Mouse (Mus musculus) CH12.LX (cell line): Measurements from ENCODE around the gene Ugt1a8. TPM values are rescaled to one million over a fixed set of nuclear protein-coding genes. Genes with fewer than 3 reads are reported as not detected.
"Not testable (repeated sequence)": the region's sequence is repeated elsewhere in the genome, so short reads cannot be mapped to it uniquely, and the experiment has no call there.

ENCODE experiments used
- DNase-seq: peaks from one replicate; pipeline ENCODE4 v3.0.0-alpha.2; 2013; ENCODE audit errors: extremely low read depth
- H3K27ac ChIP-seq: 2 replicates; pipeline ENCODE4 v1.5.1; 2012; ENCODE audit warnings: low read depth, mild to moderate bottlenecking, control low read depth, moderate library complexity; ENCODE audit not compliant: insufficient read depth
- H3K27me3 ChIP-seq: replicated peaks from 2 replicates; pipeline ENCODE3; 2012; ENCODE audit warnings: inconsistent platforms
- H3K36me3 ChIP-seq, 2 experiments: replicated peaks in 1 of 2; 2 replicates each; pipeline versions ENCODE3 to v1.6.1; 2012; ENCODE audit warnings: inconsistent platforms in 1 of 2, low read length in 1 of 2, mild to moderate bottlenecking in 1 of 2, mixed read lengths in 1 of 2, moderate library complexity in 1 of 2; ENCODE audit not compliant: control insufficient read depth in 1 of 2, insufficient read depth in 1 of 2
- H3K4me1 ChIP-seq, 2 experiments: 2 replicates each; pipeline ENCODE4 v1.6.1; 2012; ENCODE audit warnings: inconsistent platforms in 1 of 2, moderate library complexity in 1 of 2; ENCODE audit not compliant: insufficient read depth in 2 of 2, control insufficient read depth in 1 of 2
- H3K4me2 ChIP-seq: 2 replicates; pipeline ENCODE4 v1.6.1; 2012; ENCODE audit warnings: low read depth, mild to moderate bottlenecking, control low read depth; ENCODE audit not compliant: poor library complexity, insufficient read depth, severe bottlenecking
- H3K4me3 ChIP-seq, 3 experiments: fragments of 150-350 bp in 1 of 3; sonication (generic) in 1 of 3; replicated peaks in 1 of 3; 2 replicates each; pipeline versions ENCODE3 to v1.5.1; 2011 to 2012; ENCODE audit warnings: low read depth in 2 of 3, low read length in 2 of 3, mild to moderate bottlenecking in 2 of 3, moderate library complexity in 2 of 3, control low read depth in 1 of 3, improper control_type of control experiment in 1 of 3, inconsistent platforms in 1 of 3, mixed read lengths in 1 of 3; ENCODE audit not compliant: poor library complexity in 1 of 3
- H3K79me2 ChIP-seq: replicated peaks from 2 replicates; pipeline ENCODE4 v1.6.1; 2012; ENCODE audit warnings: mild to moderate bottlenecking, moderate library complexity; ENCODE audit not compliant: control insufficient read depth, poor library complexity, insufficient read depth, severe bottlenecking; ENCODE audit errors: extremely low read depth
- H3K9ac ChIP-seq: 2 replicates; pipeline ENCODE4 v1.6.1; 2012; ENCODE audit warnings: low read depth, mild to moderate bottlenecking, control low read depth, moderate library complexity; ENCODE audit not compliant: insufficient read depth
- H3K9me3 ChIP-seq: replicated peaks from 2 replicates; pipeline ENCODE3; 2012; ENCODE audit warnings: low read length, inconsistent platforms, mixed read lengths
- CHD2 ChIP-seq: IDR thresholded peaks from 2 replicates; pipeline ENCODE4 v1.6.1; 2011; ENCODE audit warnings: low read length, improper control_type of control experiment
- CTCF ChIP-seq, 2 experiments: IDR thresholded peaks in 1 of 2; conservative IDR thresholded peaks in 1 of 2; 2 replicates each; pipeline ENCODE4 v1.5.1; 2011 to 2012; ENCODE audit warnings: low read depth in 2 of 2, low read length in 2 of 2, improper control_type of control experiment in 1 of 2, inconsistent platforms in 1 of 2, mild to moderate bottlenecking in 1 of 2, moderate library complexity in 1 of 2
- E2F4 ChIP-seq: IDR thresholded peaks from 2 replicates; pipeline ENCODE4 v1.6.1; 2011; ENCODE audit warnings: low read depth, low read length, improper control_type of control experiment; ENCODE audit not compliant: insufficient replicate concordance
- ETS1 ChIP-seq: conservative IDR thresholded peaks from 2 replicates; pipeline ENCODE4 v1.6.1; 2012; ENCODE audit warnings: low read depth, mild to moderate bottlenecking, inconsistent platforms, low read length, improper control_type of control experiment, moderate library complexity
- JUN ChIP-seq: IDR thresholded peaks from 2 replicates; pipeline ENCODE4 v1.6.1; 2011; ENCODE audit warnings: low read depth, mild to moderate bottlenecking, low read length, improper control_type of control experiment, moderate library complexity; ENCODE audit not compliant: insufficient read depth
- MAZ ChIP-seq: IDR thresholded peaks from 2 replicates; pipeline ENCODE4 v1.6.1; 2012; ENCODE audit warnings: low read depth, mild to moderate bottlenecking, inconsistent platforms, low read length, improper control_type of control experiment, moderate library complexity
- MXI1 ChIP-seq: IDR thresholded peaks from 2 replicates; pipeline ENCODE4 v1.6.1; 2011; ENCODE audit warnings: mild to moderate bottlenecking, low read depth, low read length, improper control_type of control experiment
- NRF1 ChIP-seq: IDR thresholded peaks from 2 replicates; pipeline ENCODE4 v1.6.1; 2014; ENCODE audit warnings: low read depth, mild to moderate bottlenecking, inconsistent platforms, low read length, improper control_type of control experiment, moderate library complexity
- PAX5 ChIP-seq: IDR thresholded peaks from 2 replicates; pipeline ENCODE4 v1.6.1; 2012; ENCODE audit warnings: low read length, inconsistent platforms, mixed read lengths
- POLR2A ChIP-seq: IDR thresholded peaks from 2 replicates; pipeline ENCODE4 v1.6.1; 2011; ENCODE audit warnings: low read depth, mild to moderate bottlenecking, improper control_type of control experiment, low read length
- POLR2AphosphoS2 ChIP-seq: IDR thresholded peaks from 2 replicates; pipeline ENCODE4 v1.6.1; 2011; ENCODE audit warnings: low read depth, low read length, improper control_type of control experiment
- SMC3 ChIP-seq: IDR thresholded peaks from 2 replicates; pipeline ENCODE4 v1.6.1; 2011; ENCODE audit warnings: low read depth, low read length, improper control_type of control experiment
- USF1 ChIP-seq: IDR thresholded peaks from 2 replicates; pipeline ENCODE4 v1.6.1; 2014; ENCODE audit warnings: low read depth, mild to moderate bottlenecking, inconsistent platforms, low read length, improper control_type of control experiment
- ZKSCAN1 ChIP-seq: IDR thresholded peaks from 2 replicates; pipeline ENCODE4 v1.6.1; 2012; ENCODE audit warnings: low read depth, inconsistent platforms, low read length, improper control_type of control experiment, borderline replicate concordance
- ZMIZ1 ChIP-seq: IDR thresholded peaks from 2 replicates; pipeline ENCODE4 v1.6.1; 2012; ENCODE audit warnings: low read depth, mild to moderate bottlenecking, inconsistent platforms, low read length, improper control_type of control experiment
- dilution Hi-C: fragments of 300-500 bp; cut with MboI; formaldehyde crosslinking; loops from 2 replicates; pipeline ENCODE4 v1.14.3; 2020; ENCODE audit warnings: low sequenced_read_pairs; ENCODE audit not compliant: extremely low pct_unique_long_range_greater_than_20kb, extremely low pct_ligation_motif_present
- in situ Hi-C: fragments of 300-500 bp; cut with MboI; formaldehyde crosslinking; loops from 3 replicates; pipeline ENCODE4 v1.14.3; 2019; ENCODE audit warnings: low sequenced_read_pairs, low pct_ligation_motif_present, low pct_unique_long_range_greater_than_20kb, mixed read lengths
- polyA plus RNA-seq: library from polyadenylated mRNA; unstranded; fragments of >175 nt; gene quantifications from 2 replicates; pipeline ENCODE4 v1.2.1, GENCODE M21; 2012; ENCODE audit warnings: low read depth; ENCODE audit not compliant: insufficient read length
- total RNA-seq, 2 experiments: library from RNA; depleted of rRNA; stranded (reverse); fragments of 300-350 nt in 1 of 2; fragments of >200 nt in 1 of 2; gene quantifications; 2 replicates each; pipeline ENCODE4 v1.2.3; 2012 to 2014

Gene Ugt1a8
- total and polyA plus RNA-seq, 3 experiments = not detected

- H3K79me2 ChIP-seq, H3K9ac ChIP-seq, in situ Hi-C loops, H3K27me3 ChIP-seq, H3K4me3 ChIP-seq, H3K4me2 ChIP-seq, H3K27ac ChIP-seq, dilution Hi-C loops, DNase-seq, H3K36me3 ChIP-seq, H3K9me3 ChIP-seq: not testable (repeated sequence)
- H3K4me1 ChIP-seq = peaks cover 0 to 28% of the 10 kb centered on the region in 2 experiments; a peak in 2 of 4 replicates
Measured at GRCm38 (mm10) chr1:88103019-88103418, 15.4 kb downstream of the Ugt1a8 start, which contains the start of gene Ugt1a6b. Ugt1a6b (plus strand) TSS chr1:88103252.

GRCm38 (mm10) chr1:88103697-88104468, 16.3 kb downstream of the Ugt1a8 start:
- H3K27ac ChIP-seq, H3K4me2 ChIP-seq, DNase-seq, dilution Hi-C loops, H3K36me3 ChIP-seq, H3K9ac ChIP-seq, H3K4me3 ChIP-seq, H3K79me2 ChIP-seq, H3K9me3 ChIP-seq, H3K27me3 ChIP-seq, in situ Hi-C loops: not testable (repeated sequence)
- peaks cover 0 to 26% of the 10 kb centered on the region in 2 experiments; a peak in 2 of 4 replicates for H3K4me1 ChIP-seq

- DNase-seq = no peak
- dilution Hi-C loops = no loop called here
- Histone ChIP-seq H3K9me3 (no peaks in the 10 kb centered on the region), H3K4me1 (peaks cover 0 to 30% of the 10 kb centered on the region in 2 experiments; a peak in 2 of 4 replicates)
- no peak for TF ChIP-seq POLR2A
- TF ChIP-seq ETS1 = no peak
- TF ChIP-seq JUN = no peak
- no peak for TF ChIP-seq MAZ
- no peak for TF ChIP-seq MXI1
- no peak for TF ChIP-seq CTCF (conservative IDR thresholded peaks at IDR 0.05 in 1 of 2, IDR thresholded peaks at IDR 0.05 in 1 of 2; ENCODE audit: low read depth in 2 of 2, low read length in 2 of 2)
- TF ChIP-seq POLR2AphosphoS2 = no peak
- TF ChIP-seq PAX5 = no peak
- no peak for TF ChIP-seq USF1
- TF ChIP-seq ZKSCAN1 = no peak
- no peak for TF ChIP-seq CHD2
- TF ChIP-seq NRF1 = no peak
- no peak for TF ChIP-seq E2F4
- no peak for TF ChIP-seq ZMIZ1
- TF ChIP-seq SMC3 = no peak
- TF ChIP-seq, all 38 proteins: peak for 0
- no peaks in the 10 kb centered on the region for H3K79me2 ChIP-seq
- no peak overlapping the region for H3K27ac ChIP-seq
- H3K9ac ChIP-seq = no peak overlapping the region
- peaks cover 0 to 2% of the 10 kb centered on the region in 2 experiments for H3K36me3 ChIP-seq
- no peak overlapping the region for H3K4me2 ChIP-seq
- in situ Hi-C loops = no loop called here
- no peak overlapping the region for H3K4me3 ChIP-seq
- H3K27me3 ChIP-seq = no peaks in the 10 kb centered on the region
Measured at GRCm38 (mm10) chr1:88104667-88105430, 17.2 kb downstream of the Ugt1a8 start.
